Mouse (Mus musculus) monocyte, adult 2 months (primary cell): ENCODE results near the gene Mrps7.

Experiments
- DNase-seq, 2 experiments: peaks; one replicate each; pipeline ENCODE4 v3.0.0; 2022; ENCODE audit warnings: low spot score in 2 of 2, low read depth in 1 of 2

Mrps7 gene

GRCm38 (mm10) chr11:115603476-115604303 lies at the start of gene Mrps7, which contains the start of gene Gga3:
Gene Mrps7 (plus strand): TSS chr11:115603925.
Gene Gga3 (minus strand): TSS chr11:115604051.
- peak; percentile 80 to 90 for DNase-seq

GRCm38 (mm10) chr11:115555717-115556116 lies 48.0 kb upstream of the Mrps7 start:
- no peak for DNase-seq

GRCm38 (mm10) chr11:115563406-115563805 lies 40.3 kb upstream of the Mrps7 start:
- no peak for DNase-seq

- peak; percentile 86 to 89 for DNase-seq
These were observed 39.5 kb upstream of the Mrps7 start, which contains the start of gene Nup85 for GRCm38 (mm10) chr11:115564064-115564809. Gene Nup85 (plus strand): TSS chr11:115564434.

- DNase-seq, result no peak
These were observed 38.8 kb upstream of the Mrps7 start for GRCm38 (mm10) chr11:115564961-115565360.

- no peak for DNase-seq
These were observed 24.6 kb upstream of the Mrps7 start for GRCm38 (mm10) chr11:115579080-115579479.

GRCm38 (mm10) chr11:115582913-115583606 lies 20.7 kb upstream of the Mrps7 start:
- DNase-seq, result no peak

- DNase-seq, result no peak
These were observed 19.2 kb upstream of the Mrps7 start for GRCm38 (mm10) chr11:115584376-115585073.

- no peak for DNase-seq
These were observed 18.1 kb upstream of the Mrps7 start for GRCm38 (mm10) chr11:115585573-115586100.

- no peak for DNase-seq
These were observed 17.3 kb upstream of the Mrps7 start for GRCm38 (mm10) chr11:115586403-115586802.

- no peak for DNase-seq
These were observed 15.7 kb upstream of the Mrps7 start for GRCm38 (mm10) chr11:115587984-115588383.

- DNase-seq, result no peak
These were observed 13.1 kb upstream of the Mrps7 start for GRCm38 (mm10) chr11:115590526-115591075.

GRCm38 (mm10) chr11:115595209-115595608 lies 8.5 kb upstream of the Mrps7 start:
- no peak for DNase-seq

GRCm38 (mm10) chr11:115598309-115598708 lies 5.4 kb upstream of the Mrps7 start:
- DNase-seq, result no peak

GRCm38 (mm10) chr11:115599722-115600121 lies 4.0 kb upstream of the Mrps7 start:
- no peak for DNase-seq

- no peak for DNase-seq
These were observed 3.0 kb upstream of the Mrps7 start for GRCm38 (mm10) chr11:115600743-115601142.

- DNase-seq, result no peak
These were observed 2.6 kb upstream of the Mrps7 start for GRCm38 (mm10) chr11:115601174-115601573.

GRCm38 (mm10) chr11:115603128-115603475 lies 623 bp upstream of the Mrps7 start:
- no peak for DNase-seq

GRCm38 (mm10) chr11:115604304-115604696 lies 575 bp downstream of the Mrps7 start:
- no peak for DNase-seq

- DNase-seq, result no peak
These were observed 3.0 kb downstream of the Mrps7 start for GRCm38 (mm10) chr11:115606733-115607132.
